Mouse (Mus musculus) gonadal fat pad, adult 2 months (tissue): ENCODE measurements around the gene Gm16442. TPM values are rescaled to one million over a fixed set of nuclear protein-coding genes. Genes with fewer than 3 reads are reported as not detected.
"Not testable (repeated sequence)": the region's sequence is repeated elsewhere in the genome, so short reads cannot be mapped to it uniquely, and the experiment has no call there.

Source experiments
- DNase-seq: peaks from one replicate; pipeline ENCODE4 v3.0.0-alpha.2; 2012; ENCODE audit warnings: low read depth
- polyA plus RNA-seq: library from polyadenylated mRNA; depleted of rRNA; stranded (reverse); fragments of >200 nt; gene quantifications from 2 replicates; pipeline ENCODE4 v1.2.3, GENCODE M21; 2012; rRNA removed

Gm16442 gene
- polyA plus RNA-seq = not detected in 2 replicates

DNA sequence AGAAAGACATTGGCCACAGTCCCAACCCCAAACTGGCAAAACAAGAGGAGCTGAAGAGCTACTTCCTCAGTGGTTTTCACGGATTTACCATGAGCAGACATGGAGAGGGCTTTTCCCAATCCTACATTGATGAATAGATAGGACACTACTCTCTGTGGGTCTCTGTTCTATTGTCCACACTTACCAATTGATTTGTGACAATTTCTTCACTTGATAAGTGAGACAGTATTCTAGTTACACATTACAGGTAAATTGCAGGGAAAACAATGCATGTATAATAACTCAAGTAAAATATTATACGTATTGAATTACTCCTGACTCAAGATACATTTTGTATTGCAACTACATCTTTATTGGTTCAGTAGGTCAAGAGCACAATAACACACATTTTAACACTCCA is at the start of gene Gm16442:
Gene Gm16442, minus strand, starts transcription at position 101 of the 400 bp plus-strand sequence.
- not testable (repeated sequence) for DNase-seq

DNA sequence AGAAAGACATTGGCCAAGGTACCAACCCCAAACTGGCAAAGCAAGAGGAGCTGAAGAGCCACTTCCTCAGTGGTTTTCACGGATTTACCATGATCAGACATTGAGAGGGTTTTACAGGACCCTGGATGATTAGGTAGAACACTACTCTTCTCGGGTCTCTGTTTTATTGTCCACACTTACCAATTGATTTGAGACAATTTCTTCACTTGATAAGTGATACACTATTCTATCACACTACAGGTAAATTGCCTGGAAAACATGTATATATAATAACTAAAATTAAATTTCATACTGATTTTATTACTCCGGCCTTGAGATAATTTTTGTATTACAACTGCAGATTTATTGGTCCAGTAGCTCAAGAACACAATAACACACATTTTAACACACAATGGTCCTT is 45.9 kb upstream of the Gm16442 start, which contains the start of gene Vmn1r94:
Gene Vmn1r94, minus strand, starts transcription at position 101 of the 400 bp plus-strand sequence.
- not testable (repeated sequence) for DNase-seq

DNA sequence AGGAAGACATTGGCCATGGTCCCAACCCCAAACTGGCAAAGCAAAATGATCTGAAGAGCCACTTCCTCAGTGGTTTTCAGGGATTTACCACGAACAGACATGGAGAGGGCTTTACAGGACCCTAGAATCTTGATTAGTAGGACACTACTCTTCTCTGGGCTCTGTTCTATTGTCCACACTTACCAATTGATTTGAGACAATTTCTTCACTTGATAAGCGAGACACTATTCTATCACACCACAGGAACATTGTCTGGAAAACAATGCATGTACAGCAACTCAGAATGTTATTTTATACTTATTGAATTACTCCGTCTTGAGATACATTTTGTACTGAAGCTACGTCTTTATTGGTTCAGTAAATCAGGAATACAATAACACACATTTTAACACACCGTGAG is 16.6 kb upstream of the Gm16442 start, which contains the start of gene Vmn1r93:
Gene Vmn1r93, minus strand, starts transcription at position 101 of the 400 bp plus-strand sequence.
- not testable (repeated sequence) for DNase-seq

DNA sequence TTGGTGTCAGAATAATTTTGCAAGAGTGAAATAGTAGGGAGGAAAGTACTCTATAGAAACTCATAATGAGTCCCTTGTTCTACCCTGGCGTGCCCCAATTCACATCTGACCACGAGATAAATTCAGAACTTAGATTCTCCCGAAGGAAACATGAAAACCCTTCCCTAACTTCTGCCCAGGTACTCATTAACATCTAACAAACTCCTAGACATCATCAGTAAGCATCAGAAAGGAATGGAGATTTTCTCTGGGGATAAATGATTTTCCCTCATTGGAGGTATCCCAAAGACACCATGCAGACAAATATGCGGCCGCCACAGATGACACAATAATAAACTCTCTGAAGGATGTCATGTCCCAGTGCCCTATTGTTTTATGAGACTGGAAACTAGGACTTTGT is 23.0 kb downstream of the Gm16442 start, which contains the start of gene Vmn1r91:
Gene Vmn1r91, plus strand, starts transcription at position 301 of the 400 bp plus-strand sequence.
- not testable (repeated sequence) for DNase-seq

DNA sequence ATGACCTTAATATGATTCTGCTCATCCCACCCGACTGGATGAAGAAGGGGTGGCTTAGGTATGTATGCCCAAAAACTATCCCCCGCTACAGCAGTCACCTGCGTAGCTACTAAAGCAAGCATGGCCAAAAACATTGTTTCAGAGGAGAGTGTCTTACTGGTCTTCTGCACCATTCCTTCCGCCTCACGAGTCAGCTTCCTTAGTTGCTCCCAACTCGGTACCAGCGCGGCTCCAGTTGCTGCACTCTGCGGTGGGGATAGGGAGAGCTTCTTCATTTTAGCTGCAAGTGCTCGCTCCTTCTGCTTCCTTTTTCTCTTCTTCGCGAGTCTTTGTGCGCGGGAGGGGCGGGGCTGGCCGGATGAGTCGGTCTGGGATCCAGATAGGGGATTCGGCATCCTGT is 44.3 kb downstream of the Gm16442 start:
- not testable (repeated sequence) for DNase-seq

Other genes starting within 250 kb of the Gm16442 start
- 0.16 and 1.8 TPM in 2 replicates for gene Ceacam19, start 234.6 kb downstream of the Gm16442 start, polyA plus RNA-seq
- gene Pvr, start 201.4 kb downstream of the Gm16442 start, polyA plus RNA-seq = 17.0 and 21.0 TPM in 2 replicates
- 0.20 and 0.37 TPM in 2 replicates for gene Igsf23, start 171.8 kb downstream of the Gm16442 start, polyA plus RNA-seq
- gene Ceacam20, start 157.2 kb downstream of the Gm16442 start, polyA plus RNA-seq = 0.09 and 0.15 TPM in 2 replicates
- gene Nlrp9b, start 131.1 kb downstream of the Gm16442 start, polyA plus RNA-seq = 1.6 and 2.2 TPM in 2 replicates
- 0.08 TPM in 1 of 2 replicates, not detected in the other for gene Vmn1r91, start 22.9 kb downstream of the Gm16442 start, polyA plus RNA-seq
- gene Vmn1r93, start 16.5 kb upstream of the Gm16442 start, polyA plus RNA-seq = not detected in 2 replicates
- gene Vmn1r94, start 45.8 kb upstream of the Gm16442 start, polyA plus RNA-seq = not detected in 2 replicates
- gene Vmn1r95, start 71.1 kb upstream of the Gm16442 start, polyA plus RNA-seq = not detected in 2 replicates
- not detected in 2 replicates for gene Gm6164, start 83.0 kb upstream of the Gm16442 start, polyA plus RNA-seq
- gene Gm4498, start 111.2 kb upstream of the Gm16442 start, polyA plus RNA-seq = not detected in 2 replicates
- gene Gm5890, start 140.3 kb upstream of the Gm16442 start, polyA plus RNA-seq = not detected in 2 replicates
- gene Gm4133, start 211.5 kb upstream of the Gm16442 start, polyA plus RNA-seq = not detected in 2 replicates